Mouse (Mus musculus): ENCODE measurements at regions not wholly inside any gene's neighbourhood (a gene's known extent, or its start where the extent isn't known, plus 50 kb on each side); places are given as distances from the start of the nearest gene placed in this dataset.
"Not testable (repeated sequence)": the region's sequence is repeated elsewhere in the genome, so short reads cannot be mapped to it uniquely, and the experiment has no call there.

DNA sequence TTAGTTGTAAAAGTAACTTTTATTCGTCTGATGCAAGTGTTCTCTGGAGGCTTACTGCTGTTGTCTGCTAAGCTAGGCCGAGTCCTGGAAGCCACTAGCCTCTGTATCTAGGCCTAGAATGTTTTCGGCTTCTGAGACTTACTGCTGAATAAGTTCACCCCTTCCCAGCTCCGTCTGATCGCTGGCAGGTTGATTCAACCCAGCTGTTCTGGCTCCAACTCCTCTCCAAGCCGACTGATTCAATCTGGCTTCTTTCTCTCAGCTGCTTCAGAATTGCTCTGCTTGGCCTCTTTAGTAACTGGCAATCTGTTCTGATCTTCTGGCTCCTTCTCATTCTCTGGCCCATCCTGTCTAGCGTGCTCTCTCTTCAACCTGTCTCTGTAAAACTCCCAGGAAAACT, 285.6 kb downstream of the Vrk1 start:
- ATAC-seq (replicated peaks; ENCODE audit: low read depth, poor library complexity, severe bottlenecking), result no peak

GRCm38 (mm10) chr12:106302617-106303016, 292.6 kb downstream of the Vrk1 start:
- ATAC-seq (replicated peaks; ENCODE audit: low read depth, poor library complexity, severe bottlenecking), result no peak

- no peak for ATAC-seq (replicated peaks; ENCODE audit: low read depth, poor library complexity, severe bottlenecking)
Observed at GRCm38 (mm10) chr12:106308291-106308955, 298.4 kb downstream of the Vrk1 start.

DNA sequence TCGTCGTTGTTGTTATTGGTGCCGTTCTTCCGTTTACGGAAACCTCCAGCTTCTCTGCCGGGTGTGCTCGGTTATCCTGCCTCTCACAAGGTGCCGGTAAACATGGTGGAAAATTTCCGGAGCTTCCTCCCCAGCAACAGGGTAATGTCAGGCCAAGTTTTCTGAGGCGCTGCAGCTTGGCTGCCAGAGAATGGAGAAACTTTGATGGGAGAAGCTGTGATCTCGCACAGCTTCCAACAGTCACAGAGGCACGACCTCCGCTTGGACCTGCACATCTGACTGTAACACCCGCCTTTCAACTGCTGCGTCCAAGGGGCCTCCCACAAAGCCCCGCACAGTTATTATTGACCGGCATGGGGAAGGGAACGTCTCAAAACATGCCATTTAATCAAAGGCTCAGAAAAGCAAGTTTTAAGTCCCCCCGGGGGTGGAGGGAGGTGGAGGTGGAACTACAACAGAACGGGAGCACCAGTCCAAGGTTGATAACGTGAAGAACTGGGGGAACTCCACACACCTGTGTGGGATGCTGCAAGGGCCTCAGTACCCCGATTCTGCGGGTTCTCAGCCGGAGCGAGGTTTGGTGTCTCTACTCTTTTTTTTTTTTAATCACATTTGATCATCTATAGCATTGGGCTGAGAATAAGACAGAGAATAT, 299.1 kb downstream of the Vrk1 start:
- no peak for ATAC-seq (replicated peaks; ENCODE audit: low read depth, poor library complexity, severe bottlenecking)

DNA sequence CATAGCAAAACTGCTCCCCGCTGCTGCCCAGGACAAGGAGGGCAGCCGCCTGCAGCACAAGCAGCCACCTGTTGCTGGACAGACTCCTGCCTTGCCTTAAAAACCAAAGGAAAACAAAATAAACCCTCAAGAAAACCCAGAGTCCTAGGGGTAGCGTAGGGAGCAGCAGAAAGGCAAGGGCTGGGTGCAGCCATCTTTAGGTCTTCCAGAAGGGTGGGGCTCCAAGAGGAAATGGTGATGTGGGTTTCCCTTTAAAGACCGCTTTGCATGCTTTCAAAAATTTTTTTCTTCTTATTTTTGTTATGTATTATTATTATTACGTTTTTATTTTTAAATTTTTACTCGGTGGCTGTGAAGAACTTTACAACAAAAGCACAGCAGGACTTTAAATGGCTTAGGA, 300.1 kb downstream of the Vrk1 start:
- ATAC-seq (replicated peaks; ENCODE audit: low read depth, poor library complexity, severe bottlenecking), result no peak

DNA sequence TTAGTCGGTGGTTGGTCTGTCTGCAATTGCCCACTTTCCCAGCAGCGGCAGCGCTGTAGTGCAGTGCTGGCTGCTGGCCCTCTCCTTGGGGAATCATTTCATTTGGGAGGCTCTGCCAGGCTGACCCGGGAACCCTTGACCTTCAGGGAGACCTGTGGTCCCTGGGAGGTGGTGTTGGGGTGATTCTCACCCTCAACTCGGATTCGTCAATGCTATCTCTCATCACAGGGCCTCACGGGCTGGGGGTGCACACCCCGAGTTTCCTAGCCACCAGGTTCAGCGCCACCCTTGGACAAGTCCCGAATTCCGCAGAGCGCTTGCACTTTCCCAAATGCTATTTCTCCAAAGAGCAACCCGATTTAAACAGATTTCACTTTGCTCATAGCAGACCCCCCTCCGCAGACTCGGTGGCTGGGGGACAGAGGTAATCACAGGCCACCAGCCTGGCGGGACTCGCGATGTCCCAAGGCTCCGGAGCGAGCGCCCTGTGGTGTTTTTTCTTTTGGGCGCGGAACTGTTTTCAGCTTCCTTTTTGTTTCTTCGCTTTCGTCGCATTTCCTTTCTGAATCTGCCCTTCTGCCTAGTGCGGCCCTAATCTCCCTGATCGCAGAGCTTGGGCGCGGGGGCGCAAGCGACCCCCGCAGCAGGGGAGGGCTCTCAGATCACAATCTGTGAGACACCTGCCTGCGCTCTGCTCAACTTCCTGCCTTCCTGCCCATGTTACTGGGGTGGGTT, 300.7 kb downstream of the Vrk1 start:
- peak; percentile 36; the same call in 1 of the 2 replicates for ATAC-seq (replicated peaks; ENCODE audit: low read depth, poor library complexity, severe bottlenecking)

DNA sequence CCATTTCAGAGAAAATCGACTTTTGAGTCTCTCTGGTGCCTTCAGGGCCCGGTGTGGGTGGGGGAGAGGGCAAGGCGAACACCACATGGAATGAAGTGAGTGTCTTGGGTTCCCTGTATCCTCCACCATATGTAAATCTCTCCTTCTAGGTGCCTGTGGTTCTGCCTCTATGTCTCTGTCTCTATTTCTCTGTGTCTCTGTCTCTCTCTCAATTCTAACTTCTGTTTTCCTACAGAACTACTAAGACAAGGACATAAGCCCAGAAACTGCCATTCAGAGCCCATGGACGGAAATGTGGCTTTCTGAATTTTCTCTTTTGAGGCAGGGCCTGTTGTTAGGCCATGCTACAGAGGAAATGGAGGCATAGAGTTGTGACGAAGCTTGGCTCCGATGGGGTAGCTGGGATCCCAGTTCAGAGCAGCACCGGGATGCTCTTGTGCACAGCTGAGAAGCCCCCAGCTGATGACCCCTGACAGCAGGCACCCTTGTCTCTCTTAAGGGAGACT, 301.3 kb downstream of the Vrk1 start:
- peak; percentile 23; the same call in 1 of the 2 replicates for ATAC-seq (replicated peaks; ENCODE audit: low read depth, poor library complexity, severe bottlenecking)

DNA sequence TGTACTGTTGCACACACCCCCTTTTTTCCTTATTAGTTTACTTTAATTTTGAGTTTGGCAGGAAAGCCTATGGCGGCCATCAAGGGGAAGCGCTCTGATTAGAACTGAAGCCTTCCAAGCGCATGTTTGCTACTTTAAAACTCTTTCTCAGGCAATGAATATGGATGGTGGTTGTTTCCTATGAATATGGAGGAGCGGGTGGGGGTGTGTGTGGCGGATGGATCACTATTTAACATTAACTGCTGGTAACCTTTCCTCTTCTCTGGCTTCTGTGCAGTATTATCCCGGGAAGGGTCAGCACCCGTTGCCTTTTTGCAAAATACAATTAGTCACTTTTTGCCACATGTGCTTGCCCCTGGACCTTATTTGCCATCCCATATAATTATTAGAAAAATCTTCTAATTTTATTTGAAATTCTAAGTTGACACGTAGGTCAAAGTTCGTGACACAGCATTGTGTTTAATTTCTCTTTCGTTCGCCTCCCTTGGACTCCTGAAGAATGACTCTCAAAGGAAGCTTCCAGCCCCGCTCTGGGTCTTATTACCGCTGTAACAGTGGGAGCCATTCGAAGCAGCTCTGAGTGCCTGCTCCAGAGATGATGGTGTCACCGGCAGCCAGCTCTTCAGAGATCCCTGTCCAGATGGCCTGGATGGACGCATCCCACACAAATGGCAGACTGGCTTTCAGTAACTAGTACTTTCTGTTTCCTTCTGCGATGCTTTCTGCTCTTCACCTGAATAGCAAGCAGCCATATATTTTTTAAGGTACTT, 302.0 kb downstream of the Vrk1 start:
- no peak for ATAC-seq (replicated peaks; ENCODE audit: low read depth, poor library complexity, severe bottlenecking)

- no peak for ATAC-seq (replicated peaks; ENCODE audit: low read depth, poor library complexity, severe bottlenecking)
Observed at GRCm38 (mm10) chr12:106317738-106318137, 307.7 kb downstream of the Vrk1 start.

DNA sequence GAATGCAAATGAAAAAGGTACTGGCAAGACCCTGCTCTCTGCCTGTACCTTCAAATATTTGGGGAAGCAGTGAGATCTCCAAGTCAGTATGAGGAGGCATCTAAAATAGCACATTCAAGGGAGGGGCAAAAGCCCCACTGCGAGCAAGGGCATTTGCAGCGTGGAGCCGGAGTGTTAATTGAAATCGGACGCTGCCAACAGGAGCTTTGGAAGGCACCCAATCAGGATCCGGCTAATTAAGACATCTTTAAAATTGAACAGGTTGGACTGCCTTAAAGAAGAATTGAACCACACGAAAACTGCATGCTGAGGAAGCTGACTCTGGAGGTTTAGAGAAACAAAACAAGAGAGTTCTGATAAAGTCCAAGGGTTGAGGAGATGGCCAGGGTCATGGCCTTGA, 311.5 kb downstream of the Vrk1 start:
- ATAC-seq (replicated peaks; ENCODE audit: low read depth, poor library complexity, severe bottlenecking), result no peak

GRCm38 (mm10) chr12:106326611-106327010, 316.6 kb downstream of the Vrk1 start:
- no peak for ATAC-seq (replicated peaks; ENCODE audit: low read depth, poor library complexity, severe bottlenecking)

GRCm38 (mm10) chr12:106327351-106327750, 317.3 kb downstream of the Vrk1 start:
- ATAC-seq (replicated peaks; ENCODE audit: low read depth, poor library complexity, severe bottlenecking), result no peak

- ATAC-seq (replicated peaks; ENCODE audit: low read depth, poor library complexity, severe bottlenecking), result no peak
Observed at GRCm38 (mm10) chr12:106357867-106358266, 347.8 kb downstream of the Vrk1 start.

DNA sequence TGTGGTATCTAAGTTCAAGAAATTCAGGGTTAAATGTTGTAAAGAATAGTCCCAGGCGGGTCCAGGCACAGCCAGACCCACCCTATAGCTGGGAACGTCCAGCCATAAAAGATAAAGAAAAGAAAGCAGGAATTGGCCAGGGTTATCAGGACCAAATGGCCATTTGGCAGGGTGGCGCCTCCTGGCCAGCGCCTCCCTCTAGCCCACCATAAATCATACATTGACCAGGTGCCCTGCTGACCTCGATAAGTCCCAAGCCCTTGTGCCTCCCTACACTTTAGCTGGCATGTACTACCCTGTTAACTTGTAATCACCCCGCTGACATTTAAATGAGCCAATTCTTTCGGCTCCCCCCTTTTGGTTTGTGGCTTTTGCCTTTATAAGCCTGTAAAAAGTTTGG, 351.6 kb downstream of the Vrk1 start:
- not testable (repeated sequence) for ATAC-seq (replicated peaks; ENCODE audit: low read depth, poor library complexity, severe bottlenecking)

GRCm38 (mm10) chr12:106374840-106375375, 364.9 kb downstream of the Vrk1 start:
- ATAC-seq (replicated peaks; ENCODE audit: low read depth, poor library complexity, severe bottlenecking), result no peak

DNA sequence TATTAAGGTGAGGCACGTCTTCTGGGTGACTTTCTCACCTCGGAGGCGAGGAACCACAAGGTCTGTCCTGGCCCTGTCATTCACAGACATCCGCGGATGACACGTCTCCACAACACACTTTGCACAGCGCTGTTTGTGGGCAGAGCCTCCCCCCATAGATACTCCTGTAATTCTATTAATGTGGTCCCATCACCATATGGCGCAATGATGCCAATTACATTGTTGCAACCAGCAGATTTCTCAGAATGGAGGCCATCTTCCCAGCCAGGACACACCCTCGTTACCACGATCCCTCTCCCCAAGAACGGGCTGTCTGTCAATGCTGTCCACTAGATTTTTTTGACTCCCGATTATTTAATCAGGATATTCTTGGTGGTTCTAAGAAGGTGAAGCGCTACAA, 365.9 kb downstream of the Vrk1 start:
- ATAC-seq (replicated peaks; ENCODE audit: low read depth, poor library complexity, severe bottlenecking), result no peak

- no peak for ATAC-seq (replicated peaks; ENCODE audit: low read depth, poor library complexity, severe bottlenecking)
Observed at GRCm38 (mm10) chr12:106376783-106377182, 366.8 kb downstream of the Vrk1 start.

DNA sequence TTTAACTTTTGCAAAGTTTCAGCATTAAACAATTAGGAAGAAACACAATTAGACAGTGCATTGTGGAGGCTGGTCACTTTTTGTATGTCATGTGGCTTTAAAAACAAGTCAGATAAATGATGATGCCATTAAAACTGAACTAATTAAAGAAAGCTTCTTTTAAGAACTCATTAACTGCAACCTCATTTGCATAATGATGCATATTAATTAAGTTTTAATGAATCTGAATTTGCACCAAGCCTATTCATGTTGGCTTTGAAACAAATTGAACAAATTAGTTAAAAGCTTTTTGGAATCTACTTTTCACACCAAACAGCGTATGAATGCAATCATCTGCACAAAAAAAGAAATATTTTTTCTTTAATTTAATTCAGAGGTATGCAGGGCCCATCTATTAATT, 367.3 kb downstream of the Vrk1 start:
- ATAC-seq (replicated peaks; ENCODE audit: low read depth, poor library complexity, severe bottlenecking), result no peak

DNA sequence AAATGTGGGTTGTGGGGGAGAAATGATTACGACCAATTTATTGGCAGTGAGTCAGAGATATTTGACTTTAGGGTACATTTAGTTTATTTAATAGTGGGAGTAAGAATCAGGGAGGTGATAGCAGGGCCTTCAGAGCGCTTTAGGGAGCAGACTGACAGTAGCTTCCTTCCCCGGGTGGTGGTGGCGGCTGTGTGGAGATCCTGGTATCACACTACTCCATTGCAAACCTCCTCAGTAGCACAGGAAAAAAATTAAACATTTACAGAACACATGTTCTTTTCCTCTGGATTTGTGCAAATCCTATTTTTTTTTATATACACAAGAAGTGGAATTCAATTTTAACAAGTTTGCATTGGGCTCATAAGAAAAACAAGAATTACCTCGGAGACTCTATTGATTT, 367.7 kb downstream of the Vrk1 start:
- ATAC-seq (replicated peaks; ENCODE audit: low read depth, poor library complexity, severe bottlenecking), result no peak

All from common myeloid progenitor, adult 5-6 weeks (primary cell).